Mouse (Mus musculus): ENCODE measurements at regions not wholly inside any gene's neighbourhood (a gene's known extent, or its start where the extent isn't known, plus 50 kb on each side); places are given as distances from the start of the nearest gene placed in this dataset.

- DNase-seq (ENCODE audit: low read depth, low spot score): no peak
These were observed 117.3 kb downstream of the Anapc10 start for GRCm38 (mm10) chr8:79828763-79829542.

GRCm38 (mm10) chr8:79829543-79829890 lies 117.9 kb downstream of the Anapc10 start:
- DNase-seq (ENCODE audit: low read depth, low spot score): no peak

GRCm38 (mm10) chr8:79829941-79830633 lies 118.5 kb downstream of the Anapc10 start:
- DNase-seq (ENCODE audit: low read depth, low spot score): no peak

- no peak for DNase-seq (ENCODE audit: low read depth, low spot score)
These were observed 127.3 kb downstream of the Anapc10 start for GRCm38 (mm10) chr8:79838961-79839360.

GRCm38 (mm10) chr8:79849982-79850514 lies 138.4 kb downstream of the Anapc10 start:
- DNase-seq (ENCODE audit: low read depth, low spot score): no peak

GRCm38 (mm10) chr8:79850519-79850918 lies 138.9 kb downstream of the Anapc10 start:
- no peak for DNase-seq (ENCODE audit: low read depth, low spot score)

- DNase-seq (ENCODE audit: low read depth, low spot score): peak; percentile 4
These were observed 160.9 kb downstream of the Anapc10 start for GRCm38 (mm10) chr8:79872416-79873077.

- DNase-seq (ENCODE audit: low read depth, low spot score): no peak
These were observed 149.8 kb downstream of the Hhip start for GRCm38 (mm10) chr8:79907971-79908370.

All from forelimb bud, embryonic 11.5 days (tissue).